Mouse (Mus musculus) common myeloid progenitor, adult 5-6 weeks (primary cell): ENCODE measurements around the gene Rad9b. TPM values are rescaled to one million over a fixed set of nuclear protein-coding genes. Genes with fewer than 3 reads are reported as not detected.

ENCODE experiments used
- ATAC-seq: replicated peaks from 2 replicates; pipeline ENCODE4 v1.8.0; 2016; ENCODE audit warnings: low read depth, mild to moderate bottlenecking, moderate TSS enrichment, inconsistent platforms; ENCODE audit not compliant: poor library complexity, severe bottlenecking
- total RNA-seq: library from RNA; stranded (forward); fragments of 200-1000, 187-1606 nt; gene quantifications from 2 replicates; pipeline ENCODE4 v1.2.3, GENCODE M21; 2017

The Rad9b gene
- total RNA-seq, 1 experiment from 2014 or later, result 11.6 TPM

- no peak; the same call in 1 of the 2 replicates for ATAC-seq
Observed at GRCm38 (mm10) chr5:122317329-122318045, 36.5 kb downstream of the Rad9b start.

GRCm38 (mm10) chr5:122314966-122315667 is 38.9 kb downstream of the Rad9b start:
- peak; percentile 66 for ATAC-seq

GRCm38 (mm10) chr5:122312942-122313684 is 40.9 kb downstream of the Rad9b start:
- no peak for ATAC-seq

- no peak for ATAC-seq
Observed at GRCm38 (mm10) chr5:122312346-122312745, 41.7 kb downstream of the Rad9b start.

- no peak for ATAC-seq
Observed at GRCm38 (mm10) chr5:122311692-122312091, 42.3 kb downstream of the Rad9b start.

GRCm38 (mm10) chr5:122310699-122311098 is 43.3 kb downstream of the Rad9b start:
- no peak for ATAC-seq

GRCm38 (mm10) chr5:122306536-122306935 is 47.5 kb downstream of the Rad9b start:
- ATAC-seq, result no peak

GRCm38 (mm10) chr5:122305472-122305871 is 48.6 kb downstream of the Rad9b start:
- no peak for ATAC-seq

GRCm38 (mm10) chr5:122304541-122304940 is 49.5 kb downstream of the Rad9b start:
- ATAC-seq, result no peak

GRCm38 (mm10) chr5:122303937-122304336 is 50.1 kb downstream of the Rad9b start:
- no peak for ATAC-seq

- ATAC-seq, result peak; percentile 93
Observed at GRCm38 (mm10) chr5:122302810-122303745, 51.0 kb downstream of the Rad9b start.

- ATAC-seq, result no peak
Observed at GRCm38 (mm10) chr5:122300071-122300518, 53.9 kb downstream of the Rad9b start.

- no peak for ATAC-seq
Observed at GRCm38 (mm10) chr5:122295113-122295935, 58.7 kb downstream of the Rad9b start.

- no peak for ATAC-seq
Observed at GRCm38 (mm10) chr5:122294219-122294735, 59.8 kb downstream of the Rad9b start.

- no peak for ATAC-seq
Observed at GRCm38 (mm10) chr5:122293131-122293530, 60.9 kb downstream of the Rad9b start.

GRCm38 (mm10) chr5:122291553-122292339 is 62.3 kb downstream of the Rad9b start:
- ATAC-seq, result no peak

GRCm38 (mm10) chr5:122291149-122291548 is 62.9 kb downstream of the Rad9b start:
- no peak for ATAC-seq
